Mouse (Mus musculus): ENCODE data around the gene Retsat. TPM values are rescaled to one million over a fixed set of nuclear protein-coding genes. Genes with fewer than 3 reads are reported as not detected.

Retsat gene
- polyA plus RNA-seq, 1 experiment from 2014 or later, result 7.7 TPM

DNA sequence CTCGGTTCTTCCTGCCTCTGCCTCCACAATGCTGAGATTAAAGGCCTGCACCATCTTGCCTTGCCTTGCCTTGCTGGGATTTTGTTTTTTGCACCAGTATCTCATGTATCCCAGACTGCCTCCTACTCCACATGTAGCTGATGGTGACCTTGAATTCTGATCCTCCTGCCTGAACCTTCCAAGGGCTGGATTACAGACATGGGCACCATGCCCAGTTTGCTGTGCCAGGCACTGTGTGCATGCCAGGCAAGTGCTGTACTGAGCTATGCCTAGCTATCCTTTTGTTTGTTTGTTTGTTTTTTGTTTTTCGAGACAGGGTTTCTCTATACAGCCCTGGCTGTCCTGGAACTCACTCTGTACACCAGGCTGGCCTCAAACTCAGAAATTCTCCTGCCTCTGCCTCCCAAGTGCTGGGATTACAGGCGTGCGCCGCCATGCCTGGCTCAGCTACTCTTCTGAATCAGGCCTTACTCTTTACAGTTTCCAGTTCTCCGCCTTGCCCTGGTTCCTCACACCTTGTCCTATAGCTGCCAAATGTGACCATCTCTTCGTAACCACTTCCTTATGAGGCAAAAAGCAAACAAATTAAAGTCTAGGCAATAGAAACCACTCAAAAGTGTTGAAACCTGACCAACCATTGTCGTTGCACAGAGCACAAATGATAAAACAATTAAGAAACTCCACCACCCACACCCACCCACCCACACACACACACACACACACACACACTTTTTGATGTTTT is 25.6 kb downstream of the Retsat start:
- H3K9me3 ChIP-seq (ENCODE audit: control insufficient read depth, low read length), result no peaks in the 10 kb centered on the region

DNA sequence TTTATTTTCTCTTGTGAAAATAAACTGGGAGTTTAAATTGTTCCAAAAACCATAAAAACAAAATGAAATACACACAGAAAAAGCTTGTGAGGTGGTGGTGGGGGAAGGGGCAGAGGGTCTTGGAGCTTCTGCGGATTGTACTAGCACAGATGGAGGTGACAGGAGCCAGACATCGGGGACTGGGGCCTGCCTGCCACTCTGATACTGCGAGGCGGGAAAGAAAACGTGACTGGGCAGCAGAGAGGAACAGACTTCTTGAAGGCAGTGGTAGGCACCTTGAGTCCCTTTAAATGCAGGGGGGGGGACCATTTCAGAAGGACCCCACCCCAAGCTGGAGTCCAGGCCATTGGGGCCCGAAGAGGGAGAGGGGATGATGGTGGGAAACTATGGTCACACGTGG is 28.1 kb downstream of the Retsat start:
- no peak for DNase-seq (ENCODE audit: low spot score)
- Histone ChIP-seq H3K27me3 (ENCODE audit: control insufficient read depth, insufficient read depth, low read length) (no peaks in the 10 kb centered on the region), H3K4me2 (ENCODE audit: low read depth) (no peak overlapping the region), H3K4me3 (ENCODE audit: low read depth, low read length) (no peak overlapping the region), H3K4me1 (ENCODE audit: control insufficient read depth, insufficient read depth, low read length) (no peaks in the 10 kb centered on the region), H3K9me3 (ENCODE audit: control insufficient read depth, low read length) (no peaks in the 10 kb centered on the region), H3K27ac (ENCODE audit: low read depth, low read length) (no peak overlapping the region), H3K9ac (ENCODE audit: low read length) (no peak overlapping the region), H3K36me3 (ENCODE audit: control insufficient read depth, insufficient read depth, low read length) (peaks cover 4% of the 10 kb centered on the region; the same call in 1 of the 2 replicates)
- WGBS, result 89% methylated on average over 7 of the region's 7 CpGs
- no peak for ATAC-seq (ENCODE audit: insufficient read depth, low FRiP score, low TSS enrichment)

More for the DNA sequence above, 25.6 kb downstream of the Retsat start:
- Histone ChIP-seq H3K4me3 (ENCODE audit: low read depth, low read length) (no peak overlapping the region), H3K27ac (ENCODE audit: low read depth, low read length) (no peak overlapping the region), H3K27me3 (ENCODE audit: control insufficient read depth, insufficient read depth, low read length) (no peaks in the 10 kb centered on the region), H3K9ac (ENCODE audit: low read length) (no peak overlapping the region), H3K36me3 (ENCODE audit: control insufficient read depth, insufficient read depth, low read length) (peaks cover 4% of the 10 kb centered on the region; the same call in 1 of the 2 replicates), H3K4me1 (ENCODE audit: control insufficient read depth, insufficient read depth, low read length) (no peaks in the 10 kb centered on the region), H3K4me2 (ENCODE audit: low read depth) (no peak overlapping the region)
- ATAC-seq (ENCODE audit: insufficient read depth, low FRiP score, low TSS enrichment) (no peak), DNase-seq (ENCODE audit: low spot score) (no peak)
- 88% methylated on average over 8 of the region's 8 CpGs for WGBS

DNA sequence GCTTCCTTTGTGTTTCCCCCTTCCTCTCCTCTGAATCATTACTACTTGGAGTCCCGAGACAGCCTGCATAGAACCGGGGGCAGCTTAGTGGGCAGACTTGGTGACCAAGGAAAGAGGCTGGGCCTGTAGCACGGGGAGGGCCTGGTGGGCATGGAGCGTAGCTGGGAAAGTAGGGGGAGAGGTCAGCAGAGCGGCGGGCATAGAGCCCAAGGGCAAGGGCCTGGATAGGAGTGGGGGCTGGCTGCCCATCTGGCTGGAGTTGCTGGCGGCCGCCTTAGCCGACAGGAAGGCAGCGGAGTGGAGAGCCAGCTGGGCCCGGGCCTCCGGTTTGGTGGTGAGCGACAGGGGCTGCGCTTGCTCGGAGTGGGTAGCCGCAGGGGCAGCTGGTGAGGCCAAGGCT is 29.0 kb downstream of the Retsat start:
- ATAC-seq (ENCODE audit: insufficient read depth, low FRiP score, low TSS enrichment), result no peak
- H3K27me3 ChIP-seq (ENCODE audit: control insufficient read depth, insufficient read depth, low read length), result no peaks in the 10 kb centered on the region
- H3K4me1 ChIP-seq (ENCODE audit: control insufficient read depth, insufficient read depth, low read length), result no peaks in the 10 kb centered on the region
- DNase-seq (ENCODE audit: low spot score), result no peak
- H3K9me3 ChIP-seq (ENCODE audit: control insufficient read depth, low read length), result no peaks in the 10 kb centered on the region
- H3K27ac ChIP-seq (ENCODE audit: low read depth, low read length), result no peak overlapping the region
- no peak overlapping the region for H3K4me3 ChIP-seq (ENCODE audit: low read depth, low read length)
- 93% methylated on average over 16 of the region's 16 CpGs for WGBS
- no peak overlapping the region for H3K9ac ChIP-seq (ENCODE audit: low read length)
- H3K4me2 ChIP-seq (ENCODE audit: low read depth), result no peak overlapping the region
- H3K36me3 ChIP-seq (ENCODE audit: control insufficient read depth, insufficient read depth, low read length), result peaks cover 4% of the 10 kb centered on the region; the same call in 1 of the 2 replicates

DNA sequence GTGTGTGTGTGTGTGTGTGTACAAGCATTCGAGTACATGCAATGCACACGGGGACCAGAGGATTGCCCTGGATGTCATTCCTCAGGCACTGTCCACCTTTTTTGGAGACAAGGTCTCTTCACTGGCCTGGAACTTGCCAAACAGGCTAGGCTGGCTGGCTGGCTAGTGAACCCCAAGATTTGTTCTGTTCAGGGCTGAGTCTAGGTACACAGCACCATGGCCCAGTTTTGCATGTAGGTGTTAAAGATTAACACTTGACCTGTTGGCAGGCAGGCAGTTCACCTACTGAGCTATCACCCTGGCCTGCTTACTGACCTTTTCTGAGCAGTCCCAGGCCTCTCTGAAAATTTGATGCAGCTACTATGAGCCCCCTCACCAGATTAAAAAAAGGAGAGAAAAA is 32.1 kb downstream of the Retsat start:
- no peak for ATAC-seq (ENCODE audit: insufficient read depth, low FRiP score, low TSS enrichment)
- H3K4me3 ChIP-seq (ENCODE audit: low read depth, low read length), result no peak overlapping the region
- no peak overlapping the region for H3K9ac ChIP-seq (ENCODE audit: low read length)
- no peak overlapping the region for H3K4me2 ChIP-seq (ENCODE audit: low read depth)
- WGBS, result 88% methylated on average over 2 of the region's 2 CpGs
- DNase-seq (ENCODE audit: low spot score), result no peak
- peaks cover 4% of the 10 kb centered on the region; the same call in 1 of the 2 replicates for H3K36me3 ChIP-seq (ENCODE audit: control insufficient read depth, insufficient read depth, low read length)
- H3K27ac ChIP-seq (ENCODE audit: low read depth, low read length), result no peak overlapping the region
- H3K9me3 ChIP-seq (ENCODE audit: control insufficient read depth, low read length), result no peaks in the 10 kb centered on the region
- H3K27me3 ChIP-seq (ENCODE audit: control insufficient read depth, insufficient read depth, low read length), result no peaks in the 10 kb centered on the region
- no peaks in the 10 kb centered on the region for H3K4me1 ChIP-seq (ENCODE audit: control insufficient read depth, insufficient read depth, low read length)

DNA sequence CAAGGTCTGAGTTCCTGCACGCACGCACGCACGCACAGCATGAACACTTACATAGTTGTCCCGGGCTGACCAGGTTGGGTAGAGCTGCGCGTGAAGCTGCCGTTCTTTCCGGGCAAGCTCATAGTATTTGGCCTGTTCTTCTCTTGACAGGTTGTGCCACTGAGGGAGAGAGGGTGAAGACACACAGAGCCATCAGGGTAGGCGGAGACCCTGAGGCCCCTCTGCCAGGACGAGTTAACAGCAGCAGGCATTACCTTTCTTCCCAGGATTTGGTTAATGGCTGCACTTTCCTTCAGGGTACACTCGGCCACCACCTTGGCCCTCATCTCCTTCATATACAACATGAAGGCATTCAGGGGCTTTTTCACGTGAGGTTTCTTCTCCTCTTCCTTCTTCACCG is 32.7 kb downstream of the Retsat start:
- H3K9ac ChIP-seq (ENCODE audit: low read length), result no peak overlapping the region
- WGBS, result 89% methylated on average over 14 of the region's 14 CpGs
- DNase-seq (ENCODE audit: low spot score) (no peak), ATAC-seq (ENCODE audit: insufficient read depth, low FRiP score, low TSS enrichment) (no peak)
- H3K36me3 ChIP-seq (ENCODE audit: control insufficient read depth, insufficient read depth, low read length), result peaks cover 4% of the 10 kb centered on the region; the same call in 1 of the 2 replicates
- H3K27me3 ChIP-seq (ENCODE audit: control insufficient read depth, insufficient read depth, low read length), result no peaks in the 10 kb centered on the region
- no peaks in the 10 kb centered on the region for H3K9me3 ChIP-seq (ENCODE audit: control insufficient read depth, low read length)
- no peak overlapping the region for H3K4me2 ChIP-seq (ENCODE audit: low read depth)
- no peak overlapping the region for H3K4me3 ChIP-seq (ENCODE audit: low read depth, low read length)
- no peaks in the 10 kb centered on the region for H3K4me1 ChIP-seq (ENCODE audit: control insufficient read depth, insufficient read depth, low read length)
- no peak overlapping the region for H3K27ac ChIP-seq (ENCODE audit: low read depth, low read length)

DNA sequence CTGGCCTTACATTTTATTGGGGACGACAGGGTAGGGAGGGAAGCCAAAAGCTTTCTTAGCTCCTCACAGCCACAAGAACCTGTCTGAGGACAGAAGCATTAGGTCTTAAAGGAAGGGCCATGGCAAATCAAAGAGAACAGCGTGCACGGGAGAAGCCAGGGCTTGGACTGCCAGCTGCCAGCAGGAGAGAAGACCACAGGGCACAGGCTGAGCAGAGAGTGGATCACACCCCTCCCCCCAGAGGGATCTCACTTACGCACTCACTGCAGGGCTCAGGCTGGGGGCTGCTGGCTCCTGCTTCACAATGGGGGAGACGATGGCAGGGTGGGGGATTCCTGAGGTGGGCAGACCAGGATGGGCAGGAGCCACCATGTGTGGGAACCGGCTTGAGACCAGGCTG is 33.4 kb downstream of the Retsat start:
- no peak overlapping the region for H3K4me3 ChIP-seq (ENCODE audit: low read depth, low read length)
- peaks cover 4% of the 10 kb centered on the region; the same call in 1 of the 2 replicates for H3K36me3 ChIP-seq (ENCODE audit: control insufficient read depth, insufficient read depth, low read length)
- H3K27me3 ChIP-seq (ENCODE audit: control insufficient read depth, insufficient read depth, low read length), result no peaks in the 10 kb centered on the region
- no peak overlapping the region for H3K4me2 ChIP-seq (ENCODE audit: low read depth)
- no peaks in the 10 kb centered on the region for H3K9me3 ChIP-seq (ENCODE audit: control insufficient read depth, low read length)
- no peak overlapping the region for H3K27ac ChIP-seq (ENCODE audit: low read depth, low read length)
- no peak overlapping the region for H3K9ac ChIP-seq (ENCODE audit: low read length)
- DNase-seq (ENCODE audit: low spot score) (no peak), ATAC-seq (ENCODE audit: insufficient read depth, low FRiP score, low TSS enrichment) (no peak)
- WGBS, result 73% methylated on average over 6 of the region's 6 CpGs
- H3K4me1 ChIP-seq (ENCODE audit: control insufficient read depth, insufficient read depth, low read length), result no peaks in the 10 kb centered on the region

DNA sequence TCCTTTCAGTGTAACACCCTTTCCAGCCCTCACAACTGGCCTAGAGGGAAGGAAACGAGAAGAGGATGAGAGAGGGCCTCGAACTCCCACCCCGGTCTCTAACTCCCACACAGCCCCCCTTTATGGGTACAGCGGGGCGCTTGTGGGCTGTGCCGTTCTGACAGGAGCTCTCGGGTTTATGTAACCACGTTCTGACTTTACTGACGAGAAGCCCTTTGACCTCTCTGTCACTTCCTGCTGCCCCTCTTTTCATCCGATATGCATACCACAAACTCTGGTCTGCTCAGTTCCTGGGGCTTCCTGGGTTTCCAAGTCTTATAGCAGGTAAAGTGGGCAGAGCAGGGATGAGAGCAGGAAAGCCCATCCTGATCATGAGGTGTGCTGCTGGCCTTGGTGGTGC is 36.0 kb downstream of the Retsat start:
- Histone ChIP-seq H3K4me1 (ENCODE audit: control insufficient read depth, insufficient read depth, low read length) (no peaks in the 10 kb centered on the region), H3K9ac (ENCODE audit: low read length) (no peak overlapping the region), H3K4me3 (ENCODE audit: low read depth, low read length) (no peak overlapping the region), H3K27ac (ENCODE audit: low read depth, low read length) (no peak overlapping the region), H3K4me2 (ENCODE audit: low read depth) (no peak overlapping the region), H3K36me3 (ENCODE audit: control insufficient read depth, insufficient read depth, low read length) (no peaks in the 10 kb centered on the region), H3K9me3 (ENCODE audit: control insufficient read depth, low read length) (no peaks in the 10 kb centered on the region), H3K27me3 (ENCODE audit: control insufficient read depth, insufficient read depth, low read length) (no peaks in the 10 kb centered on the region)
- DNase-seq (ENCODE audit: low spot score) (no peak), ATAC-seq (ENCODE audit: insufficient read depth, low FRiP score, low TSS enrichment) (no peak)
- 87% methylated on average over 10 of the region's 10 CpGs for WGBS

DNA sequence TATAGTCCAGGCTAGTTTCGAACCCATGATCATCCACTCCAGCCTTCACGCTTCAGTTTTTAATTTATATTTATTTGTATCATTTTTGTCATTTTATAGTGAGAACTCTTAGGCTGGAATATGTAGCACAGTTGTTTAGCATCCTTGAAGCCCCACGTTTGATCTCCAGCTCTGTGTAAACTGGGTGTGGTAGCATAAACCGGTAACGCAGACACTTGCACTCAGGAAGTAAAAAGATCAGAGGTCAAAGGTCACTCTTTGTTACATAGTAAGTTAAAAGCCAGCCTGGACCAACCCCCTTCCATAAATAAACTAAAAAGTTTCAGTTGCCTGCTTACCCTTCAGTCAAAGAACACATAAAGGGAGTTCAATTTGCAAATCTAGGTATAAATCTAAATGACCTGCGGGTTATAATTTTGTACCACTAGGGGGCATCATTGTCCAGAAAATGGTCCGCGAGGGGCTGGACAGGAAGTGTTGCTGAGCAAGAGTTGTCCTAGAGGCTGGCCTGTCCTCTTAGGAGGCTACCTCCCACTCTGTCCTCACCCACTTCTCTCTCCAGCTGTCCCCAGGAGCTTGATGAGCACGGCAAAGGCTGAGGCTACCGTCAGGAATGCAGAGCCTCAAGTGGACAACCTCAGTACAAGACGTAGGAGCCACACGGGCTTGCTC is 37.6 kb downstream of the Retsat start:
- peak; percentile 60 for ATAC-seq (ENCODE audit: insufficient read depth, low FRiP score, low TSS enrichment)
- WGBS, result 54% methylated on average over 12 of the region's 12 CpGs
- no peaks in the 10 kb centered on the region for H3K27me3 ChIP-seq (ENCODE audit: control insufficient read depth, insufficient read depth, low read length)
- no peak overlapping the region for H3K4me2 ChIP-seq (ENCODE audit: low read depth)
- H3K27ac ChIP-seq (ENCODE audit: low read depth, low read length), result no peak overlapping the region
- DNase-seq (ENCODE audit: low spot score), result peak; percentile 63
- H3K9me3 ChIP-seq (ENCODE audit: control insufficient read depth, low read length), result no peaks in the 10 kb centered on the region
- H3K4me3 ChIP-seq (ENCODE audit: low read depth, low read length), result no peak overlapping the region
- H3K9ac ChIP-seq (ENCODE audit: low read length), result no peak overlapping the region
- no peaks in the 10 kb centered on the region for H3K4me1 ChIP-seq (ENCODE audit: control insufficient read depth, insufficient read depth, low read length)
- no peaks in the 10 kb centered on the region for H3K36me3 ChIP-seq (ENCODE audit: control insufficient read depth, insufficient read depth, low read length)

DNA sequence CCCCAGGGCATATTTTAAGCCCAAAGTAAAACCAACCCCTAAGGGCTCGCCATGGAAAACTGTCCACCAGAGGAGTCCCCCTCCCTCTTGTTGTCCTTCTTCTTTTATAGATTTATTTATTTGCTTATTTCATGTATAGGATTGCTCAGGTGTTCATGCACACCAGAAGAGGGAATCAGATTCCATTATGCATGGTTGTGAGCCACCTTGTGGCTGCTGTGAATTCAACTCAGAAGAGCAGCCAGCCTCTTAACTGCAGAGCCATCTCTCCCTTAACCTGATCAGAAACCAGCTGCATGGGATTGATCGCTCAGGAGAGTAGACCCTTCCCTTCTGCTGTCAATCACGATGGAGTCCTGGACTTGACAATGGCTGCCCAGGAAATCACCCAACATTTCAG is 38.7 kb downstream of the Retsat start:
- Histone ChIP-seq H3K36me3 (ENCODE audit: control insufficient read depth, insufficient read depth, low read length) (no peaks in the 10 kb centered on the region), H3K9ac (ENCODE audit: low read length) (no peak overlapping the region), H3K27ac (ENCODE audit: low read depth, low read length) (no peak overlapping the region), H3K4me3 (ENCODE audit: low read depth, low read length) (no peak overlapping the region), H3K27me3 (ENCODE audit: control insufficient read depth, insufficient read depth, low read length) (no peaks in the 10 kb centered on the region), H3K4me2 (ENCODE audit: low read depth) (no peak overlapping the region), H3K4me1 (ENCODE audit: control insufficient read depth, insufficient read depth, low read length) (no peaks in the 10 kb centered on the region), H3K9me3 (ENCODE audit: control insufficient read depth, low read length) (no peaks in the 10 kb centered on the region)
- DNase-seq (ENCODE audit: low spot score) (no peak), ATAC-seq (ENCODE audit: insufficient read depth, low FRiP score, low TSS enrichment) (no peak)
- 86% methylated on average over 3 of the region's 3 CpGs for WGBS
